ENCODE assay signal across 21 mouse cellular contexts in genomic region chr5:146900331-146900730, GRCm38 (mm10). TPM values are rescaled to one million over a fixed set of nuclear protein-coding genes. Genes with fewer than 3 reads are reported as not detected.
DNase-seq lines count a peak whose midpoint lies in the region; ATAC-seq lines count a peak whose summit lies in the region.
"Had no signal": no experiment of that assay in that cellular context is flagged by ENCODE, and none has a peak within 500 bp of the region (broad histone marks: within the 10 kb centered on the region; RNA-seq: fewer than 3 reads in every experiment).

No protein-coding gene starts in this region.

- H3K4me3 ChIP-seq in heart, embryonic 11.5 days (ENCODE audit: low read depth, low read length) = no peak overlapping the region
- no peak overlapping the region for H3K4me3 ChIP-seq in kidney, embryonic 16.5 days (ENCODE audit: low read length)
- no peak overlapping the region for H3K4me3 ChIP-seq in midbrain, embryonic 14.5 days (replicated peaks; ENCODE audit: low read depth, low read length)
- no peak overlapping the region for H3K4me3 ChIP-seq in midbrain, embryonic 11.5 days (ENCODE audit: low read depth, low read length)
- H3K4me3 ChIP-seq: forebrain, embryonic 13.5 days; hindbrain, embryonic 10.5 days; megakaryocyte, embryonic 14.5 days; neural tube, embryonic 12.5 days had no signal

- intact Hi-C loops in heart, postnatal 10 days (cut with DNase I) = loop anchor here (5.0 kb wide), 1 partner anchor 108 kb away; no protein-coding TSS in a partner anchor

- 50% methylated on average over 7 of the region's 7 CpGs for WGBS in heart, embryonic 11.5 days (ENCODE audit: insufficient replicate concordance)
- 48% methylated on average over 7 of the region's 7 CpGs for WGBS in kidney, embryonic 16.5 days
- 41% methylated on average over 7 of the region's 7 CpGs for WGBS in midbrain, embryonic 14.5 days
- WGBS in midbrain, embryonic 11.5 days = 56% methylated on average over 7 of the region's 7 CpGs

- H3K27me3 ChIP-seq in heart, embryonic 11.5 days (ENCODE audit: control insufficient read depth, insufficient read depth, low read length) = no peaks in the 10 kb centered on the region
- no peaks in the 10 kb centered on the region; the same call in 1 of the 2 replicates for H3K27me3 ChIP-seq in kidney, embryonic 16.5 days (ENCODE audit: insufficient read depth, low read length)
- H3K27me3 ChIP-seq in midbrain, embryonic 14.5 days (ENCODE audit: control insufficient read depth, insufficient read depth, low read length) = no peaks in the 10 kb centered on the region
- H3K27me3 ChIP-seq in midbrain, embryonic 11.5 days (ENCODE audit: control insufficient read depth, insufficient read depth, low read length) = no peaks in the 10 kb centered on the region
- H3K27me3 ChIP-seq: forebrain, embryonic 13.5 days; megakaryocyte, embryonic 14.5 days; neural tube, embryonic 12.5 days; Patski had no signal

- H3K9ac ChIP-seq in heart, embryonic 11.5 days (ENCODE audit: low read depth, low read length) = no peak overlapping the region
- H3K9ac ChIP-seq in kidney, embryonic 16.5 days (replicated peaks; ENCODE audit: low read length) = no peak overlapping the region
- H3K9ac ChIP-seq in midbrain, embryonic 14.5 days (replicated peaks; ENCODE audit: low read length) = no peak overlapping the region
- H3K9ac ChIP-seq in midbrain, embryonic 11.5 days (ENCODE audit: low read length) = no peak overlapping the region
- H3K9ac ChIP-seq: forebrain, embryonic 13.5 days; liver, postnatal 0 days; neural tube, embryonic 12.5 days had no signal

- no peaks in the 10 kb centered on the region for H3K36me3 ChIP-seq in heart, embryonic 11.5 days (ENCODE audit: control insufficient read depth, insufficient read depth, low read length)
- no peaks in the 10 kb centered on the region for H3K36me3 ChIP-seq in kidney, embryonic 16.5 days (ENCODE audit: insufficient read depth, low read length)
- H3K36me3 ChIP-seq in midbrain, embryonic 14.5 days (ENCODE audit: control insufficient read depth, insufficient read depth, low read length) = no peaks in the 10 kb centered on the region
- no peaks in the 10 kb centered on the region for H3K36me3 ChIP-seq in midbrain, embryonic 11.5 days (ENCODE audit: control insufficient read depth, insufficient read depth, low read length)
- H3K36me3 ChIP-seq: hindbrain, embryonic 10.5 days; neural tube, embryonic 12.5 days had no signal

- no peak overlapping the region for H3K4me2 ChIP-seq in heart, embryonic 11.5 days
- H3K4me2 ChIP-seq in kidney, embryonic 16.5 days (replicated peaks; ENCODE audit: low read depth, low read length) = no peak overlapping the region
- no peak overlapping the region for H3K4me2 ChIP-seq in midbrain, embryonic 14.5 days (ENCODE audit: low read length)
- no peak overlapping the region for H3K4me2 ChIP-seq in midbrain, embryonic 11.5 days
- H3K4me2 ChIP-seq: forebrain, embryonic 13.5 days; neural tube, embryonic 12.5 days had no signal

- no peak overlapping the region for H3K27ac ChIP-seq in heart, embryonic 11.5 days (ENCODE audit: low read depth, low read length)
- H3K27ac ChIP-seq in kidney, embryonic 16.5 days (ENCODE audit: low read length) = no peak overlapping the region
- no peak overlapping the region for H3K27ac ChIP-seq in midbrain, embryonic 14.5 days (replicated peaks; ENCODE audit: low read depth, low read length)
- no peak overlapping the region for H3K27ac ChIP-seq in midbrain, embryonic 11.5 days (ENCODE audit: low read depth, low read length)
- H3K27ac ChIP-seq: forebrain, embryonic 13.5 days; hindbrain, embryonic 10.5 days; neural tube, embryonic 12.5 days had no signal

- no peaks in the 10 kb centered on the region for H3K9me3 ChIP-seq in heart, embryonic 11.5 days (replicated peaks; ENCODE audit: control insufficient read depth, low read length)
- H3K9me3 ChIP-seq in kidney, embryonic 16.5 days (ENCODE audit: low read length) = no peaks in the 10 kb centered on the region
- no peaks in the 10 kb centered on the region for H3K9me3 ChIP-seq in midbrain, embryonic 14.5 days (ENCODE audit: control insufficient read depth, low read length)
- H3K9me3 ChIP-seq in midbrain, embryonic 11.5 days (ENCODE audit: control insufficient read depth, low read length) = no peaks in the 10 kb centered on the region
- H3K9me3 ChIP-seq: forebrain, embryonic 13.5 days; hindbrain, embryonic 10.5 days; neural tube, embryonic 12.5 days had no signal

- DNase-seq in heart, adult 11 months = peak; percentile 92
- DNase-seq in kidney, postnatal 10 days = peak; percentile 64
- DNase-seq in midbrain, embryonic 14.5 days = peak; percentile 44
- DNase-seq in midbrain, embryonic 11.5 days (ENCODE audit: low spot score, missing footprints) = no peak
- DNase-seq in heart, postnatal 10 days = peak; percentile 48 to 50
- no peak for DNase-seq in embryo, embryonic 10.5 days (ENCODE audit: low spot score)
- DNase-seq: adrenal gland, postnatal 36 days; cerebellum, adult 9-11 months; embryo, embryonic 11 days; liver; liver, postnatal 0 days; right cerebral cortex, postnatal 25 days; thymus, postnatal 36 days had no signal

- H3K4me1 ChIP-seq in heart, embryonic 11.5 days (ENCODE audit: control insufficient read depth, insufficient read depth, low read length) = no peaks in the 10 kb centered on the region
- no peaks in the 10 kb centered on the region for H3K4me1 ChIP-seq in kidney, embryonic 16.5 days (ENCODE audit: insufficient read depth, low read length)
- no peaks in the 10 kb centered on the region for H3K4me1 ChIP-seq in midbrain, embryonic 14.5 days (ENCODE audit: control insufficient read depth, insufficient read depth, low read length)
- H3K4me1 ChIP-seq in midbrain, embryonic 11.5 days (ENCODE audit: control insufficient read depth, insufficient read depth, low read length) = no peaks in the 10 kb centered on the region
- H3K4me1 ChIP-seq: forebrain, embryonic 13.5 days; hindbrain, embryonic 10.5 days; neural tube, embryonic 12.5 days had no signal

- ATAC-seq in heart, embryonic 11.5 days (replicated peaks; ENCODE audit: insufficient number of reproducible peaks, low FRiP score, low TSS enrichment) = no peak
- no peak for ATAC-seq in kidney, embryonic 16.5 days (ENCODE audit: low FRiP score, low TSS enrichment)
- no peak for ATAC-seq in midbrain, embryonic 14.5 days (ENCODE audit: low FRiP score, low TSS enrichment)
- ATAC-seq in midbrain, embryonic 11.5 days (ENCODE audit: low FRiP score) = no peak
- ATAC-seq: forebrain, embryonic 13.5 days; liver, postnatal 0 days; Patski had no signal

RNA-seq across cellular contexts. Expression of gene Gtf3a, which starts 48.1 kb away (rescaled TPM):
- 89.2 and 98.6 TPM in 2 replicates for polyA plus RNA-seq in heart, embryonic 11.5 days (2014; fragmentation: Nextera tagmentation; extraction: Ambion mirVana)
- polyA plus RNA-seq in kidney, embryonic 16.5 days (2015; fragmentation: Nextera tagmentation; extraction: Ambion mirVana) = 122 and 128 TPM in 2 replicates
- 102 and 110 TPM in 2 replicates for polyA plus RNA-seq in midbrain, embryonic 14.5 days (2014; fragmentation: Nextera tagmentation; extraction: Ambion mirVana)
- 102 TPM in 2 replicates for polyA plus RNA-seq in midbrain, embryonic 11.5 days (2014; fragmentation: Nextera tagmentation; extraction: Ambion mirVana)
- 10 to 100 TPM; 23.3 to 27.7 TPM for total RNA-seq in heart, postnatal 10 days (2021)

RNA-seq across cellular contexts. Expression of gene Rasl11a, which starts 55.5 kb away (rescaled TPM):
- 10.9 and 11.3 TPM in 2 replicates for polyA plus RNA-seq in heart, embryonic 11.5 days (2014; fragmentation: Nextera tagmentation; extraction: Ambion mirVana)
- polyA plus RNA-seq in kidney, embryonic 16.5 days (2015; fragmentation: Nextera tagmentation; extraction: Ambion mirVana) = 90.6 and 100 TPM in 2 replicates
- 6.9 and 8.2 TPM in 2 replicates for polyA plus RNA-seq in midbrain, embryonic 14.5 days (2014; fragmentation: Nextera tagmentation; extraction: Ambion mirVana)
- 23.2 and 28.4 TPM in 2 replicates for polyA plus RNA-seq in midbrain, embryonic 11.5 days (2014; fragmentation: Nextera tagmentation; extraction: Ambion mirVana)
- total RNA-seq in heart, postnatal 10 days (2021) = 1 to 10 TPM; 5.9 to 7.5 TPM
- total RNA-seq: monocyte, adult 5-6 weeks had no signal

Comparison
In these comparisons a context has a peak if more than half of its experiments do, and no peak if none do; other contexts are left out.
1. DNase-seq: peak in heart, adult 11 months (single experiment), kidney, postnatal 10 days (single experiment), midbrain, embryonic 14.5 days (single experiment) and heart, postnatal 10 days (2 of 2); none in midbrain, embryonic 11.5 days (single experiment) and embryo, embryonic 10.5 days (single experiment).